Mouse (Mus musculus) heart, embryonic 15.5 days (tissue): ENCODE results near the gene Msrb3. TPM values are rescaled to one million over a fixed set of nuclear protein-coding genes. Genes with fewer than 3 reads are reported as not detected.

ENCODE experiments used
- ATAC-seq: fragments of 200-750 bp; cut with Nextera tagmentation; replicated peaks from 2 replicates; pipeline ENCODE4 v1.8.0; 2017; ENCODE audit warnings: low read depth, moderate TSS enrichment; ENCODE audit not compliant: insufficient number of reproducible peaks, insufficient read depth, low FRiP score
- H3K27ac ChIP-seq: fragments of 300-500 bp; sonication (generic); 2 replicates; pipeline ENCODE4 v1.5.1; 2015; ENCODE audit warnings: mild to moderate bottlenecking, inconsistent platforms
- H3K27me3 ChIP-seq: fragments of 300-500 bp; sonication (generic); 2 replicates; pipeline ENCODE4 v1.6.1; 2015; ENCODE audit warnings: inconsistent platforms
- H3K36me3 ChIP-seq: fragments of 300-500 bp; sonication (generic); 2 replicates; pipeline ENCODE4 v1.6.1; 2015; ENCODE audit warnings: mild to moderate bottlenecking, inconsistent platforms
- H3K4me1 ChIP-seq: fragments of 300-500 bp; sonication (generic); replicated peaks from 2 replicates; pipeline ENCODE4 v1.6.1; 2015; ENCODE audit warnings: inconsistent platforms
- H3K4me2 ChIP-seq: fragments of 300-500 bp; sonication (generic); 2 replicates; pipeline ENCODE4 v1.6.1; 2015; ENCODE audit warnings: inconsistent platforms, mild to moderate bottlenecking, moderate library complexity
- H3K4me3 ChIP-seq: fragments of 300-500 bp; sonication (generic); 2 replicates; pipeline ENCODE4 v1.5.1; 2015; ENCODE audit warnings: mild to moderate bottlenecking, inconsistent platforms
- H3K9ac ChIP-seq: fragments of 300-500 bp; sonication (generic); 2 replicates; pipeline ENCODE4 v1.6.1; 2015; ENCODE audit warnings: mild to moderate bottlenecking, inconsistent platforms
- H3K9me3 ChIP-seq: fragments of 300-500 bp; sonication (generic); replicated peaks from 2 replicates; pipeline ENCODE4 v1.6.1; 2016; ENCODE audit warnings: inconsistent platforms
- WGBS: fragments of 180-500 bp; shearing (Covaris S2); methylation state at CpG from one replicate; pipeline ENCODE4 v1.1.7; 2015; ENCODE audit warnings: mixed read lengths; 5-methylcytosine and 5-hydroxymethylcytosine counted together
- polyA plus RNA-seq: library from polyadenylated mRNA; unstranded; fragments of >200 nt; fragmentation: Nextera tagmentation; extraction: Ambion mirVana; gene quantifications from 2 replicates; pipeline ENCODE4 v1.2.1, GENCODE M21; 2015

The Msrb3 gene
- polyA plus RNA-seq, 1 experiment from 2014 or later, result 35.4 TPM

DNA sequence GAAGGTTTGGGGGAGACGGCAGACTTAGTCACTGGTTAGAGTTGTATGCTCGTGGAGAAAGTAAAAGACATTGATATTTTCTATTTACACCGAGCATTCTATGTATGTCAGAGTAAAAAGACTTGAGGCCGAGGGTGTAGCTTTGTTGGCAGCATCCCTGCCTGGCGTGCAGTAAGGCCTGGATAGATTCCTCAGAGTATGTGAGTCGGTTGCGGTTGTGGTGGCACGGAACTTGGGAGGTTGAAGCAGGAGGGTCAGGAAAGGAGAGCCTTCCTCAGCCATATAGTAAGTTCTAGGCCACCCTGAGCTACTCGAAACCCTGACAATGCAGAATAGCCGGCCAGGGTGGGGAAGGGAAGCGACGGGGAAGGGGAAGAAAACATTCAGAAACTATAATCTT lies 71.1 kb downstream of the Msrb3 start:
- Histone ChIP-seq H3K36me3 (peaks cover 20% of the 10 kb centered on the region; the same call in 1 of the 2 replicates), H3K4me1 (peaks cover 4% of the 10 kb centered on the region; the same call in 1 of the 2 replicates)
- ATAC-seq, result no peak

DNA sequence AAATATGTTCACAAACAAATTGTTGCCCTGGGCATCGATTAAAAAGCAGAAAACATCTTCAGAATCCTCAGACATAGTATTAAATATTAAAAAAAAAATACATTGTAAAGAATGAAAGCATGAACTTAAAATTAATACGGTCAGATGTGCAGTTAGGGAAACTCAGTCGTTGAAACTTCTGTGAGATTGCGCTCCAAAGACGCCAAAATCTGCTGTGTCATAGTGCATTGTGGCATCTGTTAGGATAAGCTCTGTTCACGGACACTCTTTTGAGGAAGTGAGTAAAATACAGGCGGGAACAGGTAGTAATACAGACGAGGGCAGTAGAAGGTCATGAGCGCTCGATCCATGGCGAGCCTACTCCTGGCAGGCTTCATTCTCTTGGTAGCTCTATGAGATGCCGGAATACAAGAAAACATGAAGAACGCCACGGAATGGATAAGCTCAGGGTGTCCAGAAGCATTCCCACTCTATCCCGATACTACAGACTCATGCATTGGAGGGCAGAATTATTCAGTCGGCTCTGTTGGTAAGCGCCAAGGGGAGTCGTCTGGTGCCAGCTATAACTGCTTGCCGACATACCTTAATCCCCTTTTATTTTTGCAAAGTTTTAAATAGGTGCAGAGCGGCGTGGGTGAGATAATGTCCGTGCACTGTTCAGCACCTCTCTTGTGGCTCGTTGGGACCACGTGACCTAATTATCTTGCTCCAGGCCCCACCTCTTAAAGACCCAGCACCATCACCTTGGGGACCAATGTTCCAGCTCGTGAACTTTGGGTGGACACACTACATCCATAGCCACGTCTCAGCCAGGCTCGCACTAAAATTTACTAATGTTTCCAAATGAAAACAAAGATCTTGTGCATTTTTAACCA lies 71.9 kb downstream of the Msrb3 start:
- WGBS, result 61% methylated on average over 27 of the region's 27 CpGs
- peak; percentile 47; the same call in 1 of the 2 replicates for ATAC-seq
- no peak overlapping the region for H3K9ac ChIP-seq
- H3K4me3 ChIP-seq, result peak overlapping the region; percentile 1; the same call in 1 of the 2 replicates
- H3K4me2 ChIP-seq, result peak overlapping the region; percentile 19
- peak overlapping the region; percentile 11; the same call in 1 of the 2 replicates for H3K27ac ChIP-seq
- no peaks in the 10 kb centered on the region for H3K27me3 ChIP-seq
- peaks cover 6% of the 10 kb centered on the region for H3K4me1 ChIP-seq
- peaks cover 20% of the 10 kb centered on the region; the same call in 1 of the 2 replicates for H3K36me3 ChIP-seq
- H3K9me3 ChIP-seq, result no peaks in the 10 kb centered on the region

More for the DNA sequence above, 71.1 kb downstream of the Msrb3 start:
- H3K9ac ChIP-seq, result no peak overlapping the region
- no peak overlapping the region for H3K4me2 ChIP-seq
- H3K27ac ChIP-seq, result no peak overlapping the region
- H3K27me3 ChIP-seq, result no peaks in the 10 kb centered on the region
- WGBS, result 91% methylated on average over 12 of the region's 12 CpGs
- no peaks in the 10 kb centered on the region for H3K9me3 ChIP-seq
- H3K4me3 ChIP-seq, result no peak overlapping the region

DNA sequence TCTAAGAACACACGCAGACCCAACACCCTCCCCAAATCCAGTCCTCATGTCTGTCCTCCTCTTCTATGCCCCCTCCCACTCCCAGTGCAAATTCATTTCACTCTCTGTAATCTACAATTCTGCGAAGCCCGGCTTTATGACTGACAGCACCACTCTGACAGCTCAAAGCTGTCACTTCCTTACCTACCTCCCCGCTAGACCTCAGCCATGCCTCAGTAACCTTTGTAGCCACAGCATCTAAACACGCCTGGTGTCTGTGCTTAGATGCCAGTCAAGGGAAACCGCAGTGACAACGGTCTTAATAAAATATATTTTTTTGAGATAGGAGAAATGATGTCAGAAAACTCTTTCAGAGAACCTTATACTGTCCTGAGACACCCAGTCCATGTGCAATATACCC lies 72.5 kb downstream of the Msrb3 start:
- no peak overlapping the region for H3K9ac ChIP-seq
- H3K4me2 ChIP-seq, result no peak overlapping the region
- H3K4me3 ChIP-seq, result no peak overlapping the region
- 63% methylated on average over 7 of the region's 7 CpGs for WGBS
- H3K9me3 ChIP-seq, result no peaks in the 10 kb centered on the region
- H3K27ac ChIP-seq, result 0 out of 2 replicates have a peak overlapping the region, but pooled peaks have one; percentile 11
- no peaks in the 10 kb centered on the region for H3K27me3 ChIP-seq
- peaks cover 11% of the 10 kb centered on the region for H3K4me1 ChIP-seq
- ATAC-seq, result no peak
- peaks cover 19% of the 10 kb centered on the region; the same call in 1 of the 2 replicates for H3K36me3 ChIP-seq

DNA sequence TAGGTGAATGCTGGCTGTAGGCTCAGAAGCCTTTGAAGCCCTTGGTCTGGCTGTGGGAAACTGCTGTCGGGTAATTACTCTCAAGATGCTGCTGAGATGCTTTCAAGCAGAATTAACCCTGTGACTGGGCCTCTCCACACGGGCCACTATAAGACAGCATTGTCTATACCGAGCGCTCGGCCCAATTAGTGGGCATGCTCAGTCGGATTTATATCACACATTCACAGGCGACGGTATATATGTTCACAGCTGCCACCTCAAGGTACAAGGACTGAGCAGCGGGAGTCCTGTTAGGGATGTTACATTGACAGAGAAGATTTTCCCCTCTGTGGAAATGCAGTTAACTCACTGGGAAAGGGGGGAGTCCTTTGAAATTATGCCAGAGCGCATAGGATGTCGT lies 73.3 kb downstream of the Msrb3 start:
- Histone ChIP-seq H3K4me3 (no peak overlapping the region), H3K9me3 (no peaks in the 10 kb centered on the region), H3K4me2 (no peak overlapping the region), H3K4me1 (peaks cover 11% of the 10 kb centered on the region), H3K36me3 (peaks cover 18% of the 10 kb centered on the region; the same call in 1 of the 2 replicates), H3K27me3 (no peaks in the 10 kb centered on the region), H3K9ac (no peak overlapping the region), H3K27ac (no peak overlapping the region)
- 72% methylated on average over 11 of the region's 11 CpGs for WGBS
- ATAC-seq, result no peak

DNA sequence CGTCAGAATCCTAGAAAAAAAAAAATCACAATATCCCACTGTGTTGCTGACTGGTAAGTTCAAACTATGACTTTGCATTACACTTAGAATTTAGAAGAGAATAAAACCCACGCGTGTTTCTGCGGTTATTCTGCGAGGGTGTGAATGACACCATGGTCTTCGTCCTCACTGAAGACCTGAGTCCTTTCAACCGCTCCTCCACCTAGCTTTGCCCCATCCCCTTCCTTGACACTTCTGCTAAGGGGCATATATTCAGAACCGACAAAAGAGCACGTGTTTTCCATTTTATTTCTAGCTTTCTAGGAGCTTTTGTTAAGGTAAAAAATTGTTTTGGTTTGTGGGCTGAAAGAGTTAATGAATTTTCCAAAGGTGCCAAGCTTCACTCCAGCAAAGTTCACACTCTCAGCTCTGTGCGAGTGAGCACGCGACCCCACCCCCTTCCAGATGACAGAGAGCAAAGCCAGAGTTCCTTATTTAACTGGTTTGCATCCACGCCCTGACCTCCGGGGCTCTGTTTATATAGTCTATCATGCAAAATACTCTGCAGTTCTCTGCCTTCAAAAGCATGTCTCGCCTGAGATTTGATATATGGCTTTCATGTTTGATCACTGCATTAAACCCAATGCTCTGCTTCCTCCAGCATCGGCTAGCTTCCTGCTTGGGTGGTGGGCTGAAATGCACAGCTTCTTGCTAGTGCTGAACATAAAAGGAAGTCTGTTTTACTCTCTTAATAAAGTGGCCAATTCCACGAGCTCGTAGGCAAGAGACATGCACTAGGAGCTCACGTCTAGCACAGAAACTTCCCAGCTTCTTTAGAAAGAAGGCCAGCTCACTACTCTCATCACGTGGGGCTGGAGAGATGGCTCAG lies 77.2 kb downstream of the Msrb3 start:
- ATAC-seq, result 0 out of 2 replicates have a peak, but pooled peaks have one; percentile 64
- Histone ChIP-seq H3K9ac (no peak overlapping the region), H3K9me3 (no peaks in the 10 kb centered on the region), H3K4me1 (peaks cover 13% of the 10 kb centered on the region), H3K27me3 (no peaks in the 10 kb centered on the region), H3K27ac (peak overlapping the region; percentile 31; the same call in 1 of the 2 replicates), H3K4me2 (0 out of 2 replicates have a peak overlapping the region, but pooled peaks have one; percentile 8), H3K36me3 (peaks cover 7% of the 10 kb centered on the region; the same call in 1 of the 2 replicates), H3K4me3 (no peak overlapping the region)
- 35% methylated on average over 20 of the region's 20 CpGs for WGBS

DNA sequence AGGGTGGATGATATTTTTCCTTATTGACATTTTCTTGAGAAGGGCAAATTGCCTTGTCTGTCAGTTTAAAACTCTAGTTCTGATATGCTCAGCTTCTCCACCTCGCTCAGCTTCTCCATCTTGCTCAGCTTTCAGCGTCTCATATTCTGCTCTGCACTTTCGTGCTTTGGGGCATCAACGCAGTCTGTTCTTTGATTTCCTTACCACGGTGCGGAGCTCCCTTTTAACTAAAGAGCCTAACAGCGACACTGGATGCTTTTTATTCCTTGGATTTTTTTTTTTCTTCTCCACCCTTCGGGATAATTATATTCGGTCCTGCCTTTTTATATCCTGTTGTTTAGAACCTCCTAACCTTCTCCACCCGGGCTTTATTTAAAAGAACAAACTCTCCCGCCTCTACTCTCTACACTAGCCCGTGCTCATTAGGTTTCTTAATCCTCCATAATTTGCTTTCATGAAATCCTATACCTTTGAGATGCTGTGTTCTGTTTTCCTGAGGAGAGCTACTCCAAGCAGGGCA lies 78.1 kb downstream of the Msrb3 start:
- H3K4me2 ChIP-seq, result no peak overlapping the region
- H3K9me3 ChIP-seq, result no peaks in the 10 kb centered on the region
- no peak overlapping the region for H3K4me3 ChIP-seq
- H3K9ac ChIP-seq, result no peak overlapping the region
- peaks cover 7% of the 10 kb centered on the region; the same call in 1 of the 2 replicates for H3K36me3 ChIP-seq
- H3K27ac ChIP-seq, result no peak overlapping the region
- 78% methylated on average over 12 of the region's 12 CpGs for WGBS
- no peak for ATAC-seq
- H3K27me3 ChIP-seq, result no peaks in the 10 kb centered on the region
- H3K4me1 ChIP-seq, result peaks cover 9% of the 10 kb centered on the region

DNA sequence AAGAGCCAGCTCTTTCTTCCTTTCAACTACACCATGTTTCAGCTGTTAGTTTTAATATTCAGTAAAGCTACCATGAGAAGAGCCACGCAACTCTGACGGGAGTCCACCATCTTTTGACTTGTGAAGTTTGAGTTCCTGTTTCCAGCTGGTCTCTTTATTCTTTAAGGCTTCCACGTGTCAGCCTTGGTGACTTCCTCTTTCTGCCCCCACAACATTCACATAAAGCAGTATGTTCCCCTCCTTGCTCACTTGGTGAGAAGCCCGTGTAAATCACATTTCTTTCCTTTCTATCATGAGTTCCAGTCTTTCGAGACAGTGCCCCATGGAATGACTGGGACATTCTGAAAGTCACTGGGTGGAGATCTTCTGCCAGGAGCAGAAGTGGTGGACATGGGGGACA lies 83.6 kb downstream of the Msrb3 start:
- no peak overlapping the region for H3K27ac ChIP-seq
- 76% methylated on average over 5 of the region's 5 CpGs for WGBS

DNA sequence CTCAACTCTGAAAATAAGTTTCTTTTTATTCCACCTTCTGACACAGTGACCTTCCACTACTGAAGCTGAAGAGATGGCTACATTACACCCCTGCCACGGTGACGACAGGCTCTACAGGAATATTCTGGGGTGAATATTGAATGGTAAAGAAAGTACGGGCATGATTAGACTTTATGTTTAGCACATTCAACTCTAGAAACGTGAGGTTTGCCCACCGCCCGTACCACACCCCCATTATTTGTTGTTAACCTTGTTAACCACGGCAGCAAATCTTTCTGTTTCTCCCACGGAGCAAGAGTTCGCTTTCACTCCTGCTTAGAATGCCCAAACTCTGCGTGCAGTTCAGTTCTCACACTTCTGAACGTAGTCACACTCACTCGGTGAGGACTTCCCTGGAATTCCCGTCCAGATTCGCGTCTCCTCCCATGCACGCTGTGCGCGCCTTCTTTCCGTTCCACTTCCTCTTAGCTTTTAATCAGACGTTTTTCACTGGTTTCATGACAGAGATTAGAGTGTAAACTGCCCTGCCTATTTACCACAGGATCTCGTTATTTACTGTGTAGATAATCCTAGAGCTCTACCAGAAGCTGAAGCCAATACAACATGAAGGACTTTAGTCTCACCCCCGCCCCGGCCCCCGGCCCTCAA lies 87.0 kb downstream of the Msrb3 start:
- no peak for ATAC-seq
- peak overlapping the region; percentile 24 for H3K4me3 ChIP-seq
- no peak overlapping the region for H3K9ac ChIP-seq
- peak overlapping the region; percentile 45 for H3K27ac ChIP-seq
- H3K4me1 ChIP-seq, result peaks cover 28% of the 10 kb centered on the region
- H3K4me2 ChIP-seq, result peak overlapping the region; percentile 49
- 31% methylated on average over 24 of the region's 24 CpGs for WGBS
- H3K9me3 ChIP-seq, result no peaks in the 10 kb centered on the region
- H3K36me3 ChIP-seq, result no peaks in the 10 kb centered on the region
- H3K27me3 ChIP-seq, result no peaks in the 10 kb centered on the region

More for the DNA sequence above, 83.6 kb downstream of the Msrb3 start:
- Histone ChIP-seq H3K36me3 (no peaks in the 10 kb centered on the region), H3K27me3 (no peaks in the 10 kb centered on the region), H3K9me3 (no peaks in the 10 kb centered on the region), H3K9ac (no peak overlapping the region), H3K4me1 (peaks cover 22% of the 10 kb centered on the region), H3K4me2 (no peak overlapping the region), H3K4me3 (no peak overlapping the region)
- no peak for ATAC-seq

DNA sequence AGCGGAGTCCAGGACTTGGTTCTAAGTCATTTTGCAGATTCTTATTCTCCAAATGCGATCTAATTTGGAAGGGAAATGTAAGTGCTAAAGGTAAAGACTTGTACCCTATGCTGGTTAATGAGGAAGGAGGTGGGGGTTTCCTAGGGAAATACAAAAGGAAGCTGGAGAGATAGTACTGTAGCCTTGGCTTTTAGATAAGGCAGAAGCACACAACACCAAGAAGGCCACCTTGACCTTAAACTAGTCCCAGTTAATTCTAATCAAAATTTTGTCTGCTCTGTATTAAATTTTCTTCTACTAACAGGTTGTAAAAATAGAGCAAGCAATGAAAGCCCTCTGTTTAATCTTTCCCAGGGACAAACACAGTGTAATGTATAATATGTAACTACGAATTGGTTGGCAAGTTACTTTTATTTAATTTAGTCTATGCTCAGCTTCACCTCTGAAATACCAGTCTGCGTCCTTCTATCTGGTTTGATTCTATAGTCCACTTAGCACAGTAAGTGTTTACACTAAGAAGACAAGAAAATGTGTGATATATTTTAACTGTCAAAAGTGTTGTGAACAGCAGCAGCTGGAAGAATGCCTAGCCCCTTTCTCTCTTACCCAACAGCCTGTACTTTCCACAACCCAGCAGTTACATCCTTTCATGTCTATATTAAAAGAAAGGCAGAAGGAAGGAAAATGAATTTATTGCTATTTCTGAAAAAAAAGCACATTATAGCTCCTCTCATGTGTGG lies 87.9 kb downstream of the Msrb3 start:
- H3K9ac ChIP-seq, result no peak overlapping the region
- whole genome bisulfite sequencing, result 50% methylated on average over 4 of the region's 4 CpGs
- peaks cover 26% of the 10 kb centered on the region for H3K4me1 ChIP-seq
- no peak for ATAC-seq
- no peaks in the 10 kb centered on the region for H3K9me3 ChIP-seq
- H3K27me3 ChIP-seq, result no peaks in the 10 kb centered on the region
- no peak overlapping the region for H3K4me3 ChIP-seq
- H3K36me3 ChIP-seq, result no peaks in the 10 kb centered on the region
- H3K27ac ChIP-seq, result peak overlapping the region; percentile 45; the same call in 1 of the 2 replicates
- H3K4me2 ChIP-seq, result no peak overlapping the region

DNA sequence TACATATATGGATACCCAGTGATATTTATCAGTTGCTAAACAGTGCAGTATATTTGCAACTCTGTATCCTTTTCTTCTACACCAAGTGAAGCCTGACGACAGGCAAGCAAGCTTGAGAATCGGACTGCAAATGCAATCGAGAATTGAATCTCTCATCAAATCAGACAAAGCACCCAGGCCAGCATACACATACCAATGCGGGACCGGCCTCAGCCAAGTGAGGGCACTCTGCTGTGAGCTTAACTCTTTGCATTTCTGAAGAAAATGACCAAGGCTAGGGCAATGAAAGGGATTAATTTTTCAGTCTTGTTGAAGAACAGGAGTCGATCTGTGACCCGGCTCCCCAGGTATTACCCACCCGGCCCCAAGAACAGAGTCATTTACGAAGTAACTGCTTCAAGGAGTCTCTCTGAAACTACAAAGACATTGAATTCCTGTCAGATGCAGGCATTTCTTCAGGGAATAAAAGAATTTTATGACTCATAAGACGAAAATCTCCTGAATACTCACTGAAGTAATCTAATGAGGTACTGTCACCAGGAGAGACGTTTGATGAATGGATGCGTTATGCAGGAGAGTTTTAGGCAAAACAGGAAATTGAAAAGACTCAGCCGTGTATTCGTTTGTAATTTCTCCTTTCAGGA lies 88.7 kb downstream of the Msrb3 start:
- Histone ChIP-seq H3K4me2 (no peak overlapping the region), H3K4me3 (no peak overlapping the region), H3K4me1 (peaks cover 26% of the 10 kb centered on the region), H3K9ac (no peak overlapping the region), H3K27ac (no peak overlapping the region), H3K9me3 (no peaks in the 10 kb centered on the region), H3K36me3 (no peaks in the 10 kb centered on the region), H3K27me3 (no peaks in the 10 kb centered on the region)
- 57% methylated on average over 14 of the region's 14 CpGs for WGBS
- no peak for ATAC-seq
